Mouse (Mus musculus) spleen, adult 2 months (tissue): ENCODE measurements around the gene Ptpro.

Experiments used
- CTCF ChIP-seq: fragments of 200-500 bp; IDR thresholded peaks from 2 replicates; pipeline ENCODE4 v1.5.1; 2011; ENCODE audit warnings: mild to moderate bottlenecking, inconsistent platforms; ENCODE audit not compliant: insufficient read depth, insufficient read length, insufficient replicate concordance; ENCODE audit errors: extremely low read depth
- POLR2A ChIP-seq: fragments of 200-500 bp; IDR thresholded peaks from 2 replicates; pipeline ENCODE4 v1.6.1; 2011; ENCODE audit warnings: low read depth, low read length, inconsistent platforms

- TF ChIP-seq CTCF = no peak
- TF ChIP-seq POLR2A = no peak
Measured at GRCm38 (mm10) chr6:137466256-137466655, 214.1 kb downstream of the Ptpro start.
